Mouse (Mus musculus) CD4-positive helper T cell, adult 2 months (primary cell): ENCODE data around the gene Jpt2.

Experiments
- DNase-seq: peaks from one replicate; pipeline ENCODE4 v3.0.0-alpha.2; 2012; ENCODE audit warnings: low read depth, missing footprints, low spot score

Gene Jpt2

GRCm38 (mm10) chr17:24913984-24914383 lies 46.5 kb downstream of the Jpt2 start:
- no peak for DNase-seq

DNA sequence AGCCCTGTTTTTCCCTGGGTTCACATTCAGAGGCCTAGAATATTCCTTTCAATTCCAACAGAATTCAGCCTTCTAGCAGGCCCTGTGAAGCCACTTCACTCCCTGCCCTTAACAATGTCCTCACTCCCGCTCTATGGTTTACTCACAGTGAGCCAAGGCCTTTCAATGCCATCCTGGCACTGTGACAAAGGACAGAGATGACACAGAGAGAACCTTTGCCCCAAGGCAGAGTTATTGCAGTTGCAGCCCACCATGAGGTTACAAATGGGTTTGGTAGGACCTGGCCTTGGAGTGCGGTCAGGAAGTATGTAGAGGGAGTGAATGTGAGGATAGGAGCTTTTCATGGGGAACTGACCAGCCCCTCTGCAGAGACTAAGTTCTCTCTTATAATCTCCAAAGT lies 52.9 kb downstream of the Jpt2 start:
- no peak for DNase-seq

DNA sequence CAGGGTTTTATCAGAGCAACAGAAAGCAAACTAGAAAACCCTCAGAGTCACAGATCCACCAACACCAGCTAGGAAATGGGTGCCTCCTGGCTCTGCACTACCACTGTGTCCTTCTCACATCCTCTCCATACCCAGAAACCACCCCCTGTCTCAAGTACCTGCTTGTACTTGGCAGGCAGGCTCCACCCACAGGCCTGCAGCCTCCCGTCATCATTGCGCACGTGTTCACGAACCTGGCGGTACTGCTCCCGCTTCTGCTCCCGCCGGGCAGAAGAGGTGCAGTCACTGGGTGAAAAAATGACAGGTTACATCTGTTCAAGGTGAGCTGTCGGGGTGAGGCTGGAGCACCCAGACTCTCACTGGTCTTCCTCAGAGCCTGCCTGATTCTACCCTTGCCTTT lies 56.7 kb downstream of the Jpt2 start:
- DNase-seq = no peak

GRCm38 (mm10) chr17:24902671-24903474 lies 57.6 kb downstream of the Jpt2 start:
- no peak for DNase-seq

DNA sequence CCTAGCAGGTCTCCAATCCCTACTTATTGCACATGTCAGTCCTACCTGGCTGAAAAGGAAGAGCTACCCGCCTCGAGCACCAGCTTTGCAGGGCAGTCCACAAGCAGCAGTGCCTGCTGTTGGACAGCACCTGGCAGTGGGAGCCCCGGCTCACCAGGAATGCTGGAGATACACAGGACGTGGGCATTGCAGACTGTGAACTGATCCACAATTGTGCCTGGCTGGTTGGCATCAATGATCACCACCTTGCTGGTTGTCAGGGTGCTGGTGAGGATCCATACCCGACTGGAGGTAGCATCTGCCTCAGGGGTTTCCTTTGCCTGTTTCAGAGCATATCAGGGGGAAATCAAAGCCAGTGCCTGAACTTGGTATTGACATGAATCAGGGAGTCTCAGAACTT lies 58.4 kb downstream of the Jpt2 start:
- DNase-seq = no peak

DNA sequence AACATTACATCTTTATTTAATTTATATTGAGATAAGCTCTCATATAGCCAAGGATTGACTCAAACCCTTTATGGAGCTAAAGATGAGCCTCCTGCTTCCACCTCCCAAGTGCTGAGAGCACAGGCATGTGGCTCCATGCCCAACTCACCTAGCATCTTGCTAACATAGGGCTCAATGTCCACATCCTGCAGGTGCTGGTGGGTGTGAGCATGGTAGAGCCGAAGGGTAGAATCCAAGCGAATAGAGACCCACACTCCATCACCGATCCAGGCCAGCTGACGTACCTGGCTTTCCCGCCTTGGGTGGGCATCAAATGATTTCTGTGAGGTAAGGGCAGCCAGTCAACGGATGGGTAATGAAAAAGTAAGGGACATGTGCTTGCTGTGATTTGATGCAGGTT lies 60.5 kb downstream of the Jpt2 start:
- DNase-seq = no peak

DNA sequence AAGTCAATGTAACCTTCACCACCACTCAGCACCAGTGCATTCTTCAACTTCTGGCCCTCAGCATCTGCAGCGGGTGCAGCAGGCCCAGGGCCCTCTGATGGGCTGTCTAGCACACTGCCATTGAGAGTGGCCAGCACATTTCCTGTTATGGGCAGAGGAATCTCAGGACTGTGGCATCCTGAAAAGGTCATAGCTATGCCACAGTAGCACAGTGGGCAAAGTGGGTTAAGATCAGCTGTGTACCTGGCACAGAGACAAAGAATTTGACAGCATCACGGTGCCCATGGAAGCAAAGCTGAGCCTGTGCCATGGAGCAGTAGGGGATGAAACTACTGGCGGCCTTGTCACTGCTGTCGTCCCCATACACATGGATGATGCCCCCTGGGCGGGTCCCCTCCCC lies 61.3 kb downstream of the Jpt2 start:
- no peak for DNase-seq

DNA sequence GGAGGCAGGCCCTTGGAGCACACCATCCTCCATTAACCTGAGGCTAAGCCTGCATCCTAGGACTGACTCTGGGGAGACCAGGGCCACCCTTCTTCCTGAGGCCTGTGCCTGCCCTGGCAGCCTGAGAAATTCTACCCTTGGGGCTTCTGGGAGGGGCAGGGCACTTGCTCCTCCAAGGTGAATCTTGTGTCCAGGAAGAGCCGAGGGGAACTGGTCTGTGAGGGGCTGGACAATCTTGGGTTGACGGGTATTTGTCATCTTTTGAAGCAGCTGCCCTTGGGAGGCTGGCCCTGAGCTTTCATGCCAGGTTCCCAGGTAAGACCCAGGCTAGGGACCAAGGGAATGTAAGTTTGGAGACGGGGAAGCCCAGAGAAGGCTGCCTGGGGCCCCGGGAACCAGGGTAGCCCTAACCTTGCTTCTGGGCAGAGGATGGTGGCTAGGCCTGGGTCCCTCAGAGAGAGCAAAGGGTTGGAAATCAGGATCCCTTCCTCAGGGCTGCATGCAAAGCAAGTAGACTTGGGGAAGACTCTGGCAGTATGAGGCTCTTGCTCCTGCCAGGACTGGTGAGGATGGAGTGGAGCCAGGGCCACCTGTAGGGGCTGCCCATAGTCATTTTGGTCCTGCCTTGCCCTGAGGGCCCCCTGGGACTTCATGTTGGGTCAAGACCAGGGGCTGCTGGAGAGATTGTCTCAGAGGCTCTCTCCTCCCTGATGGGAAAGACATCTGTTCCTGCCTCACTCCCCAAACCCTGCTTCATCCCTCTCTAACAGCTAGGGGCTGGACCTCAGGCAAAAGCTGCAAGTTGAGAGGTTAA lies 62.2 kb downstream of the Jpt2 start:
- DNase-seq = no peak

DNA sequence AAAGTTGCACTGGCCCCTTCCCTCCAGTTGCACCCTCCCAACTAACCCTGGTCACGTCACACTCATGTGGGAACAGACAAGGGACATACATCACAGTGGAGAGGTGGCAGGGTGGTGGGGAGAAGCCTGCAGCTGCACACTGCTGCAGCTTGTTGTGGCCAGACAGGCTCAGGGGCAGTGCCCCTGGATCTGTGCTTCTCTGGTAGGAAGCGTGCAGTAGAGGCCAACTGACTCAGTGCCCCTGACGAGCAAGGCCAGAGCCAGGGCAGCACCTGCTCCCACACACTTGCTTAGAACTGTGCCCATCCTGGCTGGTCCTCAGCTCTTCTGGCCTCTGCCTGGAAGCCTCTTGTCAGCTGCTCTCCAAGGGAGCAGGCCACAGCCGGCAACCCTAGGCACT lies 62.9 kb downstream of the Jpt2 start:
- DNase-seq = no peak

GRCm38 (mm10) chr17:24896993-24897269 lies 63.6 kb downstream of the Jpt2 start:
- DNase-seq = no peak

DNA sequence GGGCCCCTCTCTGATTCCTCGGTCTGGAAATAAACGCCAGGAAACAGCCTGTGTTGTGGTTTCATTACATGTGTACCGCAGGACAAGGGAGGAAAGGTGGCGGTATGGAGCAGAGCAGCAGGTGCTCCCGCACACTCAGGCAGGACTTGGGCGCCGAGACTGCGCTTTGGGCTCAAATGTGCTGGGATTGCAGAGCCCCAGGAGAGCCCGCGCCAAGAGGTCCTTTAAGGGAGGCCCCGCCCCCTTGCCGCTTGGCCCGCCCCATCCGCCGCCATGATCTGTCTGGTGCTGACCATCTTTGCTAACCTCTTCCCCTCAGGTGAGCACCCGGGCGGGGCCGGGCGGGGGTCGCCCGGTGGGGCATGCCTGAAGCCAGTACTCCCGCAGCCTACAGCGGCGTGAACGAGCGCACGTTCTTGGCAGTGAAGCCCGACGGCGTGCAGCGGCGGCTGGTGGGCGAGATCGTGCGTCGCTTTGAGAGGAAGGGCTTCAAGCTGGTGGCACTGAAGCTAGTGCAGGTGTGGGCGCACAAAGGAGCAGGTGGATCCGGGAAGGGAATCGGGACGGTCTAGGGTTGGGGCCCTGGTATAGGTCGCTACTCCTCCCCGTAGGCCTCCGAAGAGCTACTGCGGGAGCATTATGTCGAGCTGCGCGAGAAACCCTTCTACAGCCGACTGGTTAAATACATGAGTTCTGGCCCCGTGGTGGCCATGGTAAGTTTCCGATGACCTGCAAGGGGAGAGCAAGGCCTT lies 64.1 kb downstream of the Jpt2 start, which contains the start of gene Nme3:
TSS of gene Nme3 (plus strand) at position 260 of the 752 bp plus-strand sequence.
- DNase-seq = peak; percentile 81

GRCm38 (mm10) chr17:24895571-24896240 lies 64.8 kb downstream of the Jpt2 start:
- no peak for DNase-seq

DNA sequence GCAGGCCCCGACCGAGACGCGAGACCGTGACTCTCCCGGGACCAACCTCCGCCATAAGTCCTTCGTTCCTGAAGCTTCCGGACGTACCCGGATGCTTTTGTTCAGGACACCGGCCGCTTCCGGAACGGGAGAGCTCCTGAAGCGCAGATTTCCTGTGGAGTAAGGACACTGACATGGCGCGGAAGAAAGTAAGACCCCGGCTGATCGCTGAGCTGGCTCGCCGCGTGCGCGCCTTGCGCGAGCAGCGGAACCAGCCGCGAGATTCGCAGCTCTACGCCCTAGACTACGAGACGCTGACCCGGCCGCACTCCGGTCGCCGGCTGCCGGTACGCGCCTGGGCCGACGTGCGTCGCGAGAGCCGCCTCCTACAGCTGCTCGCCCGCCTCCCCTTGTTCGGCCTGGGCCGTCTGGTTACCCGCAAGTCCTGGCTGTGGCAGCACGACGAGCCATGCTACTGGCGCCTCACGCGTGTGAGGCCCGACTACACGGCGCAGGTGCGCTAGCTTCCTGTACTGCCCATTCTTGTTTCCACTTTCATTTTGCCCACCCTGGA lies 65.4 kb downstream of the Jpt2 start, which contains the start of the genes Eme2 and Mrps34:
TSS of gene Eme2 (minus strand) at position 93 of the 553 bp plus-strand sequence.
TSS of gene Mrps34 (plus strand) at position 122 of the 553 bp plus-strand sequence.
- peak; percentile 87 for DNase-seq

DNA sequence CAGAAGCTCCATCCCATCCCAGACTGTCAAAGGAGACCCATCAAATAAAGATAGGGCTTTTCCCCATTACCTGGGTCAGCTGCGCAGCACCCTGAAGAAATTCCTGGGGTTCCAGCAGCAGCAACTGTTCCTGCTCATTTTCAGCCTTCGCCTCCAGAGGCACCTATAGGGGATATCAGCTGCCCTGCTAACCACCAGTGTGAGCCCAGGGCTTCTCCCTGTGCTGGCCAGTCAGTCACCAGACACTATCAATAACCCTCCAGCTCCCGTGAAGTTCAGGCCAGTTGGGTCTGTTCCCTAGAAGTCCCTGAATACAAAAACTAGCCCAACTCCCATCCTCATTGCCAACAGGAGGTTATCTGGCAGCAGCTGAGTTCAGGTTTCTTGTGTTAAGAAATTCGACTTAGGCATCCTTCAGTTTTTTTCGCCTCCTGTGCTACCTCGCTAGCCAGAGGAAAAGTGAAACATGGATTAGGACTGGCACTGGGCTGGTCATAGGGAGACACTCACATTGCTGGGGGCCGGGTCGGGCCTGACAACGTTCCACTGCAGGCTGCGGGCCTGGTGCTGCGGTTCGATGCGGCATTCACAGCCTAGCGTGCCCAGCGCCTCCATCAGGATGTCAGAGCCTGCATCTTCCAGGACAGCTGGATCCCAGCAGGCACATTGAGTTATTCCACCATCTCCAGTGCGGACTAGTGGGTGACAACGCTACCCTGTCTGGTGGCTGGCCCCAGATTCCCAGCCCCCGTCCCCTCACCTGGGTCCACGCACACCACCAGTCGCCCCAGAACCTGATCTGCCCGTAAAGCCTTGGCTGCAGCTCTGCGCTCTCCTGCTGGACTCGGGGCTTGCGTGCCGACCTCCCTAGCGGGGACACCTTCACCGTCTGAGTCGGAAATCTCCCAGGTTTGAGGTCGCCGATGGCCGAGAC lies 66.2 kb downstream of the Jpt2 start:
- DNase-seq = peak; percentile 22

GRCm38 (mm10) chr17:24893276-24893675 lies 67.2 kb downstream of the Jpt2 start:
- no peak for DNase-seq

- no peak for DNase-seq
These were observed 67.7 kb downstream of the Jpt2 start for GRCm38 (mm10) chr17:24892785-24893184.

DNA sequence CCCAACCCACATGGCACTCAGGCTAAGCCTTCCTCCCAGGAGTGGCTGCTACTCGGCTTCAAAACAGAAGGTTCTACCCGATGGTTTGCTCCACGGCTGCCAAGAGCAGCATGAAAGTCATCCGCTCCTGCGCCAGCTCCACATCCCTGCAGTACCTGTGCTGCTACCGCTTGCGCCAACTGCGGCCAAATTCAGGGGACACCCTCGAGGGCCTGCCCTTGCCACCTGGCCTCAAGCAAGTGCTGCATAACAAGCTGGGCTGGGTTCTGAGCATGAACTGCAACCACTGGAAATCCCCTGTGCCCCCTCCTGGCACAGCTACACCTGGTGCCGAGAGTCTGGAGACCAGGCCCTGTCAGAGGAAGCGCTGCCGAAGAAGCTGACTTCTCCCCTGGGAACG lies 69.2 kb downstream of the Jpt2 start:
- DNase-seq = no peak

DNA sequence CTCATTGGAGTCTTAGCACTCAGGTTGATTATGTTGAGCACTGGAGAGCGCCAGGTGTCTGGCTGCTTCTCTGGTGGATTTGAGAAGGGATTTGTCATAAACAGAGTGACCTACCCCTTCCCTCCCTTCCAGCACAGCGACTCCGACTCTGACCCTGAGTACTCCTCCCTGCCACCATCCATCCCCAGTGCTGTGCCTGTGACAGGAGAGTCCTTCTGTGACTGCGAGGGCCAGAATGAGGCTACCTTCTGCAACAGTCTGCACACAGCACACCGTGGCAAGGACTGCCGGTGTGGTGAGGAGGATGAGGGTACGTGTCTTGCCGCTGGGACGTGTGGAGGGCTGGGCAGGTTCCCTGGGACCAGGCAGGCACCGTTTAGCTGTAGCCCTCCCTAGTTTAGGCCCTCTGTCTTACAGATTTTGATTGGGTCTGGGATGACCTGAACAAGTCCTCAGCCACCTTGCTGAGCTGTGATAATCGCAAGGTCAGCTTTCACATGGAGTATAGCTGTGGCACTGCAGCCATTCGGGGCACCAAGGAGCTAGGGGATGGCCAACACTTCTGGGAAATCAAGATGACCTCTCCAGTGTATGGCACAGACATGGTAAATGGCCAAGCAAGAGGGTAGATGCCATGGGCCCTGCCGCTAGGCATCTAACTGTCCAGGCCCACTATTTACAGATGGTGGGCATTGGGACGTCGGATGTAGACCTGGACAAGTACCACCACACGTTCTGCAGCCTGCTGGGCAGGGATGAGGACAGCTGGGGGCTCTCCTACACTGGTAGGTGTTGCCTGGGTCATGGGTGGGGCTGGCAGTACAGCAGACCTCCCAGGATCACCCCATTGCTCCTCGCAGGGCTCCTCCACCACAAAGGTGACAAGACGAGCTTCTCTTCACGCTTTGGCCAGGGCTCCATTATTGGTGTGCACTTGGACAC lies 70.1 kb downstream of the Jpt2 start:
- no peak for DNase-seq

GRCm38 (mm10) chr17:24888862-24889261 lies 71.6 kb downstream of the Jpt2 start:
- DNase-seq = no peak
